8 mouse cellular contexts compared by ENCODE assay signal in genomic region chr10:84903742-84904141, GRCm38 (mm10). TPM values are rescaled to one million over a fixed set of nuclear protein-coding genes. Genes with fewer than 3 reads are reported as not detected.
DNase-seq lines count a peak whose midpoint lies in the region; ATAC-seq and TF ChIP-seq lines count a peak whose summit lies in the region.

No protein-coding gene starts in this region.

- H3K36me3 ChIP-seq in heart, embryonic 10.5 days, result no peaks in the 10 kb centered on the region
- no peaks in the 10 kb centered on the region for H3K36me3 ChIP-seq in hindbrain, embryonic 16.5 days (ENCODE audit: control insufficient read depth, insufficient read depth, low read length)

- peak; percentile 65 for ATAC-seq in hindbrain, embryonic 16.5 days
- ATAC-seq in megakaryocyte, adult 5-6 weeks (ENCODE audit: poor library complexity, severe bottlenecking), result peak; percentile 43
- ATAC-seq in granulocyte monocyte progenitor cell, adult 5-6 weeks (replicated peaks; ENCODE audit: poor library complexity, severe bottlenecking), result no peak

- peak overlapping the region; percentile 27 for H3K4me2 ChIP-seq in hindbrain, embryonic 16.5 days (ENCODE audit: low read length)

- 8% methylated on average over 5 of the region's 5 CpGs for WGBS in heart, embryonic 10.5 days
- 12% methylated on average over 5 of the region's 5 CpGs for WGBS in hindbrain, embryonic 16.5 days

- H3K4me3 ChIP-seq in heart, embryonic 10.5 days, result peak overlapping the region; percentile 23
- H3K4me3 ChIP-seq in cortical plate, adult 2 months (ENCODE audit: insufficient read depth, low read length), result no peak overlapping the region
- no peak overlapping the region for H3K4me3 ChIP-seq in hindbrain, embryonic 16.5 days (ENCODE audit: low read length)

- peaks cover 38% of the 10 kb centered on the region for H3K4me1 ChIP-seq in heart, embryonic 10.5 days
- peaks cover 10% of the 10 kb centered on the region for H3K4me1 ChIP-seq in cortical plate, adult 2 months (ENCODE audit: control insufficient read depth, insufficient read depth, low read length)
- peaks cover 19% of the 10 kb centered on the region for H3K4me1 ChIP-seq in hindbrain, embryonic 16.5 days (ENCODE audit: control insufficient read depth, insufficient read depth, low read depth, low read length)

- TF ChIP-seq CTCF in cortical plate, adult 2 months (IDR thresholded peaks at IDR 0.05; ENCODE audit: extremely low read depth, insufficient read depth, low read length), result no peak

- TF ChIP-seq POLR2A in cortical plate, adult 2 months (IDR thresholded peaks at IDR 0.05; ENCODE audit: extremely low read depth, insufficient read depth, low read length), result 0 out of 2 replicates have a peak, but pooled peaks have one; percentile 11

- H3K27me3 ChIP-seq in heart, embryonic 10.5 days (ENCODE audit: insufficient read depth, poor library complexity, severe bottlenecking), result no peaks in the 10 kb centered on the region
- H3K27me3 ChIP-seq in hindbrain, embryonic 16.5 days (replicated peaks; ENCODE audit: control insufficient read depth, insufficient read depth, low read length), result no peaks in the 10 kb centered on the region

- H3K9ac ChIP-seq in hindbrain, embryonic 16.5 days (ENCODE audit: low read depth, low read length), result 0 out of 2 replicates have a peak overlapping the region, but pooled peaks have one; percentile 16

- peak overlapping the region; percentile 78 for H3K27ac ChIP-seq in heart, embryonic 10.5 days
- H3K27ac ChIP-seq in cortical plate, adult 2 months (ENCODE audit: insufficient read depth, low read length), result no peak overlapping the region; the same call in 1 of the 2 replicates
- H3K27ac ChIP-seq in hindbrain, embryonic 16.5 days (ENCODE audit: low read depth, low read length), result peak overlapping the region; percentile 58; the same call in 1 of the 2 replicates

- no peaks in the 10 kb centered on the region for H3K9me3 ChIP-seq in heart, embryonic 10.5 days
- H3K9me3 ChIP-seq in hindbrain, embryonic 16.5 days (ENCODE audit: control insufficient read depth, low read length), result no peaks in the 10 kb centered on the region

- intact Hi-C loops in heart, postnatal 36 days (cut with DNase I), result no loop called here

- DNase-seq in heart, embryonic 10.5 days (ENCODE audit: low spot score), result peak; percentile 74
- no peak for DNase-seq in heart, postnatal 36 days
- peak; percentile 35 for DNase-seq in CD4-positive, CD25-positive, alpha-beta regulatory T cell, adult 2 months (ENCODE audit: low read depth, low spot score)
- peak; percentile 35 to 39 for DNase-seq in thymus, postnatal 36 days

RNA-seq across cellular contexts. Expression of gene Ric8b, which starts 13.7 kb away (rescaled TPM):
- polyA plus RNA-seq in heart, embryonic 10.5 days (2016; fragmentation: Nextera tagmentation; extraction: Ambion mirVana), result 21.0 and 23.5 TPM in 2 replicates
- 10 to 100 TPM; 35.5 to 40.9 TPM for total RNA-seq in heart, postnatal 36 days (2021)
- 35.6 and 39.7 TPM in 2 replicates for polyA plus RNA-seq in cortical plate, adult 2 months (2012; rRNA removed)
- polyA plus RNA-seq in hindbrain, embryonic 16.5 days (2015; fragmentation: Nextera tagmentation; extraction: Ambion mirVana), result 43.0 and 48.3 TPM in 2 replicates
- 13.1 and 13.8 TPM in 2 replicates for total RNA-seq in megakaryocyte, adult 5-6 weeks (2015)
- total RNA-seq in megakaryocyte, adult 5-6 weeks (2017), result 13.4 and 16.6 TPM in 2 replicates
- total RNA-seq in granulocyte monocyte progenitor cell, adult 5-6 weeks (2014; fragmentation: Nextera tagmentation), result 15.1 and 17.7 TPM in 2 replicates
- total RNA-seq in granulocyte monocyte progenitor cell, adult 5-6 weeks (2017), result 16.6 and 17.8 TPM in 2 replicates

Comparison
In these comparisons a context has a peak if more than half of its experiments do, and no peak if none do; other contexts are left out.
1. DNase-seq: peak in heart, embryonic 10.5 days (single experiment), CD4-positive, CD25-positive, alpha-beta regulatory T cell, adult 2 months (single experiment) and thymus, postnatal 36 days (2 of 2); none in heart, postnatal 36 days (0 of 2).